Mouse (Mus musculus) kidney, adult 2 months (tissue): Measurements from ENCODE around the gene Gm30191.
"Not testable (repeated sequence)": the region's sequence is repeated elsewhere in the genome, so short reads cannot be mapped to it uniquely, and the experiment has no call there.

Experiments used
- CTCF ChIP-seq: fragments of 200-500 bp; conservative IDR thresholded peaks from 2 replicates; pipeline ENCODE4 v1.5.1; 2011; ENCODE audit warnings: low read depth, mild to moderate bottlenecking, control low read depth, low read length, moderate library complexity, mixed read lengths; ENCODE audit not compliant: insufficient read depth, insufficient read length
- POLR2A ChIP-seq: fragments of 200-500 bp; IDR thresholded peaks from one replicate; pipeline ENCODE4 v1.6.1; 2011; ENCODE audit warnings: low read depth, low read length, control low read depth

DNA sequence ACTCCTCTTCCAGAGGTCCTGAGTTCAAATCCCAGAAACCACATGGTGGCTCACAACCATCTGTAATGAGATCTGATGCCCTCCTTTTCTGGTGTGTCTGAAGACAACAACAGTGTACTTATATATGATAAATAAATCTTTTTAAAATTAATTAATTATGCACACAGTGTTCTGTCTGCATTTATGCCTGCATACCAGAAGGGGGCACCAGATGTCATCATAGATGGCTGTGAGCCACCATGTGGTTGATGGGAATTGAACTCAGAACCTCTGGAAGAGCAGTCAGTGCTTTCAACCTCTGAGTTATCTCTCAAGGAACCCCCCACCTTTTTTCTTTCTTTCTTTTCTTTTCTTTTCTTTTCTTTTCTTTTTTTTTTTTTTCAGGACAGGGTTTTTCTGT is 22.9 kb downstream of the Gm30191 start:
- TF ChIP-seq CTCF, result 0 out of 2 replicates have a peak, but pooled peaks have one; percentile 29
- not testable (repeated sequence) for TF ChIP-seq POLR2A
